Mouse (Mus musculus) monocyte, adult 5-6 weeks (primary cell): ENCODE measurements around the gene Tbc1d8b. TPM values are rescaled to one million over a fixed set of nuclear protein-coding genes. Genes with fewer than 3 reads are reported as not detected.

Experiments used
- ATAC-seq: fragments of 153-309, 156-312 bp; replicated peaks from 2 replicates; pipeline ENCODE4 v1.8.0; 2017; ENCODE audit warnings: mild to moderate bottlenecking; ENCODE audit not compliant: low TSS enrichment, insufficient number of reproducible peaks, severe bottlenecking, poor library complexity, low FRiP score
- total RNA-seq: library from RNA; stranded (forward); fragments of 200-1000, 200-491, 200-594 nt; gene quantifications from 3 replicates; pipeline ENCODE4 v1.2.3, GENCODE M21; 2017

Tbc1d8b gene
- total RNA-seq, 1 experiment from 2014 or later: 8.0 TPM

GRCm38 (mm10) chrX:139775084-139775612, 90.4 kb downstream of the Tbc1d8b start:
- no peak for ATAC-seq

GRCm38 (mm10) chrX:139777357-139777756, 92.6 kb downstream of the Tbc1d8b start:
- no peak for ATAC-seq

- no peak for ATAC-seq
These were observed 94.1 kb downstream of the Tbc1d8b start for GRCm38 (mm10) chrX:139778886-139779285.

- ATAC-seq: no peak
These were observed 94.6 kb downstream of the Tbc1d8b start for GRCm38 (mm10) chrX:139779401-139779800.

- no peak for ATAC-seq
These were observed 96.2 kb downstream of the Tbc1d8b start for GRCm38 (mm10) chrX:139780988-139781387.

GRCm38 (mm10) chrX:139781563-139781962, 96.8 kb downstream of the Tbc1d8b start:
- no peak for ATAC-seq

GRCm38 (mm10) chrX:139782278-139783044, 97.7 kb downstream of the Tbc1d8b start, which contains the start of gene Ripply1:
TSS of gene Ripply1 (minus strand) at chrX:139782353.
- ATAC-seq: no peak

- ATAC-seq: no peak
These were observed 98.2 kb downstream of the Tbc1d8b start for GRCm38 (mm10) chrX:139783045-139783422.

- ATAC-seq: no peak
These were observed 101.0 kb downstream of the Tbc1d8b start for GRCm38 (mm10) chrX:139785764-139786163.

- ATAC-seq: no peak
These were observed 109.5 kb downstream of the Tbc1d8b start for GRCm38 (mm10) chrX:139794072-139794845.

GRCm38 (mm10) chrX:139796037-139796436, 111.2 kb downstream of the Tbc1d8b start:
- ATAC-seq: no peak

- ATAC-seq: no peak
These were observed 113.1 kb downstream of the Tbc1d8b start for GRCm38 (mm10) chrX:139797875-139798274.

- ATAC-seq: no peak
These were observed 115.2 kb downstream of the Tbc1d8b start for GRCm38 (mm10) chrX:139799953-139800352.

GRCm38 (mm10) chrX:139800406-139800878, 115.6 kb downstream of the Tbc1d8b start, which contains the start of gene Cldn2:
TSS of gene Cldn2 (plus strand) at chrX:139800828.
- no peak for ATAC-seq

Other genes with a start within 250 kb of the Tbc1d8b start
- gene D330045A20Rik, start 204.6 kb upstream of the Tbc1d8b start, total RNA-seq: not detected in 3 replicates
- 0.67 to 3.2 TPM (median 0.87 TPM) in 3 replicates for gene Rnf128, start 121.7 kb upstream of the Tbc1d8b start, total RNA-seq
- gene Gm15013, start 29.5 kb downstream of the Tbc1d8b start, total RNA-seq: 0.57 TPM in 1 of 3 replicates, not detected in the others
- not detected in 3 replicates for gene Ripply1, start 97.4 kb downstream of the Tbc1d8b start, total RNA-seq
- not detected in 3 replicates for gene Cldn2, start 115.8 kb downstream of the Tbc1d8b start, total RNA-seq
- not detected in 3 replicates for gene Morc4, start 186.7 kb downstream of the Tbc1d8b start, total RNA-seq